Mouse (Mus musculus) heart, embryonic 13.5 days (tissue): Measurements from ENCODE around the gene Uts2b. TPM values are rescaled to one million over a fixed set of nuclear protein-coding genes. Genes with fewer than 3 reads are reported as not detected.

ENCODE experiments used
- ATAC-seq: fragments of 200-750 bp; cut with Nextera tagmentation; 2 replicates; pipeline ENCODE4 v1.8.0; 2017; ENCODE audit warnings: moderate TSS enrichment; ENCODE audit not compliant: insufficient number of reproducible peaks, low FRiP score, low TSS enrichment; ENCODE audit errors: extremely low read depth
- H3K27ac ChIP-seq: fragments of 300-500 bp; sonication (generic); replicated peaks from 2 replicates; pipeline ENCODE4 v1.5.1; 2015; ENCODE audit warnings: moderate library complexity, mild to moderate bottlenecking, inconsistent platforms
- H3K27me3 ChIP-seq: fragments of 300-500 bp; sonication (generic); replicated peaks from 2 replicates; pipeline ENCODE4 v1.6.1; 2015; ENCODE audit warnings: mild to moderate bottlenecking, inconsistent platforms
- H3K36me3 ChIP-seq: fragments of 300-500 bp; sonication (generic); 2 replicates; pipeline ENCODE4 v1.6.1; 2015; ENCODE audit warnings: mild to moderate bottlenecking, inconsistent platforms
- H3K4me1 ChIP-seq: fragments of 300-500 bp; sonication (generic); 2 replicates; pipeline ENCODE4 v1.6.1; 2015; ENCODE audit warnings: inconsistent platforms
- H3K4me2 ChIP-seq: fragments of 300-500 bp; sonication (generic); 2 replicates; pipeline ENCODE4 v1.6.1; 2015; ENCODE audit warnings: inconsistent platforms, mild to moderate bottlenecking, moderate library complexity
- H3K4me3 ChIP-seq: fragments of 300-500 bp; sonication (generic); 2 replicates; pipeline ENCODE4 v1.5.1; 2015; ENCODE audit warnings: moderate library complexity, mild to moderate bottlenecking, inconsistent platforms
- H3K9ac ChIP-seq: fragments of 300-500 bp; sonication (generic); 2 replicates; pipeline ENCODE4 v1.6.1; 2015; ENCODE audit warnings: inconsistent platforms, mild to moderate bottlenecking, moderate library complexity
- H3K9me3 ChIP-seq: fragments of 300-500 bp; sonication (generic); 2 replicates; pipeline ENCODE4 v1.6.1; 2016; ENCODE audit warnings: inconsistent platforms
- WGBS: fragments of 180-500 bp; shearing (Covaris S2); methylation state at CpG from one replicate; pipeline ENCODE4 v1.1.7; 2015; ENCODE audit warnings: mixed read lengths; 5-methylcytosine and 5-hydroxymethylcytosine counted together
- polyA plus RNA-seq: library from polyadenylated mRNA; unstranded; fragments of >200 nt; fragmentation: Nextera tagmentation; extraction: Ambion mirVana; gene quantifications from 2 replicates; pipeline ENCODE4 v1.2.1, GENCODE M21; 2015

Uts2b gene
- 12.3 and 14.1 TPM in 2 replicates for polyA plus RNA-seq

GRCm38 (mm10) chr16:27370191-27370590, at the start of gene Uts2b:
Uts2b (minus strand) TSS chr16:27370239.
- no peaks in the 10 kb centered on the region for H3K9me3 ChIP-seq
- no peak within 1 kb of the TSS for H3K4me2 ChIP-seq
- no peak within 1 kb of the TSS for H3K4me3 ChIP-seq
- H3K9ac ChIP-seq: no peak within 1 kb of the TSS
- H3K4me1 ChIP-seq: no peaks in the 10 kb centered on the region
- no peaks in the 10 kb centered on the region for H3K27me3 ChIP-seq
- ATAC-seq: no peak
- H3K27ac ChIP-seq: no peak within 1 kb of the TSS
- 67% methylated on average over 8 of the region's 8 CpGs for WGBS
- H3K36me3 ChIP-seq: no peaks in the 10 kb centered on the region

GRCm38 (mm10) chr16:27417632-27418031, 47.6 kb upstream of the Uts2b start:
- Histone ChIP-seq H3K4me3 (no peak overlapping the region), H3K27ac (no peak overlapping the region), H3K27me3 (no peaks in the 10 kb centered on the region), H3K9me3 (0 out of 2 replicates have a peak, but pooled peaks cover 4% of the 10 kb centered on the region), H3K4me2 (no peak overlapping the region), H3K4me1 (no peaks in the 10 kb centered on the region), H3K36me3 (peaks cover 83% of the 10 kb centered on the region), H3K9ac (no peak overlapping the region)
- WGBS: 71% methylated on average over 3 of the region's 3 CpGs
- ATAC-seq: no peak

GRCm38 (mm10) chr16:27416937-27417584, 47.0 kb upstream of the Uts2b start:
- no peak overlapping the region for H3K4me3 ChIP-seq
- H3K4me2 ChIP-seq: no peak overlapping the region
- peaks cover 82% of the 10 kb centered on the region for H3K36me3 ChIP-seq
- no peaks in the 10 kb centered on the region for H3K9me3 ChIP-seq
- no peaks in the 10 kb centered on the region for H3K27me3 ChIP-seq
- WGBS: 88% methylated on average over 6 of the region's 6 CpGs
- no peak overlapping the region for H3K27ac ChIP-seq
- no peak overlapping the region for H3K9ac ChIP-seq
- ATAC-seq: no peak
- H3K4me1 ChIP-seq: no peaks in the 10 kb centered on the region

- no peaks in the 10 kb centered on the region for H3K9me3 ChIP-seq
- H3K4me1 ChIP-seq: peaks cover 11% of the 10 kb centered on the region
- H3K9ac ChIP-seq: no peak overlapping the region
- no peaks in the 10 kb centered on the region for H3K27me3 ChIP-seq
- H3K36me3 ChIP-seq: peaks cover 26% of the 10 kb centered on the region
- H3K4me2 ChIP-seq: no peak overlapping the region
- H3K4me3 ChIP-seq: no peak overlapping the region
- no peak for ATAC-seq
- H3K27ac ChIP-seq: no peak overlapping the region
Measured at GRCm38 (mm10) chr16:27404107-27404506, 34.1 kb upstream of the Uts2b start.

DNA sequence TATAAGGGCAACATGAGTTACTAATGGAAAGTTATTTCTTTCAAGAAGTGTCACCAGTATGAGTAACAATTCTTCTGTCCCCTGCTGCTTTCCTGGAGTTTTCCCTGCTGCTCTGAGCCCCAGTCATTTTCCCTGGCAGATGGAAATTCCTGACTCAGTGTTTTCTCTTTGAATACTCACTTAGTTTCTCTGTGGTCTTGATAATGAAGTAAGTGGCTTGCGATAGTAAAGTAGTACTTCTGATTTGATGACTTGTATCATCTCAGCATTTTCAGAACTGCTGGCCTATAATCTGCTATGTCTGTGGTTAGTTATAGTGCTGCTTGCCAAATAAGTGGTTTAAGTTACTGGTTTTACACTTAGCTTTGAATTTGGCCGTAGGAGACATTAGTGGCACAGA, 31.5 kb upstream of the Uts2b start:
- no peak overlapping the region for H3K9ac ChIP-seq
- H3K27ac ChIP-seq: no peak overlapping the region
- no peak for ATAC-seq
- H3K9me3 ChIP-seq: no peaks in the 10 kb centered on the region
- no peak overlapping the region for H3K4me2 ChIP-seq
- no peak overlapping the region for H3K4me3 ChIP-seq
- peaks cover 12% of the 10 kb centered on the region for H3K36me3 ChIP-seq
- no peaks in the 10 kb centered on the region for H3K27me3 ChIP-seq
- WGBS: 56% methylated on average over 2 of the region's 2 CpGs
- peaks cover 11% of the 10 kb centered on the region for H3K4me1 ChIP-seq

DNA sequence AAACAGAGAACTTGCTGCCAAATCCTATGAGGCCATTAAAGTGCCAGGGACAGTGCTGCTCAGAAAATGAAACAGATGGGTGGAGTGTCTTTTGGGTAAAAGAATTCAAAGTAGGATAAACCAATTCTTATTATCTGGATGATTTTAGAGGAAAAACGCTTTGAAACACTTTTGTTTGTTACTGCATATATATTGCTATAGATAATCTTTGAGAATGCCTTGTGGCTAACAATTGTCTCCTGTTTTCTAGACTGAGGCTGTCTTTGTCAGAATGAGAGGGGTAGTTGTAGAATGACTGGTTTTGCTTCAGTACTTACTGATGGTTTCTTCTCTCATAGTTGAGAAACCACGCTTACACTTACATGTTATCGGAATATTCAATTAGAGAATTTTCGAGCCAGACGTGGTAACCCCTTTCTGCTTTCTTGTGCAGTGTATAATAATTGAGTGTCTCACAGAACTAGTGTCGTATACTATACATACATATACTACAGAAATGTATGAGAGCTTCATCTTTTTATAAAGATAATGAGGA, 29.7 kb upstream of the Uts2b start:
- Histone ChIP-seq H3K27ac (no peak overlapping the region), H3K9me3 (no peaks in the 10 kb centered on the region), H3K9ac (no peak overlapping the region), H3K4me2 (no peak overlapping the region), H3K4me1 (peaks cover 11% of the 10 kb centered on the region), H3K36me3 (no peaks in the 10 kb centered on the region), H3K4me3 (no peak overlapping the region), H3K27me3 (no peaks in the 10 kb centered on the region)
- no peak for ATAC-seq
- WGBS: 81% methylated on average over 6 of the region's 6 CpGs

DNA sequence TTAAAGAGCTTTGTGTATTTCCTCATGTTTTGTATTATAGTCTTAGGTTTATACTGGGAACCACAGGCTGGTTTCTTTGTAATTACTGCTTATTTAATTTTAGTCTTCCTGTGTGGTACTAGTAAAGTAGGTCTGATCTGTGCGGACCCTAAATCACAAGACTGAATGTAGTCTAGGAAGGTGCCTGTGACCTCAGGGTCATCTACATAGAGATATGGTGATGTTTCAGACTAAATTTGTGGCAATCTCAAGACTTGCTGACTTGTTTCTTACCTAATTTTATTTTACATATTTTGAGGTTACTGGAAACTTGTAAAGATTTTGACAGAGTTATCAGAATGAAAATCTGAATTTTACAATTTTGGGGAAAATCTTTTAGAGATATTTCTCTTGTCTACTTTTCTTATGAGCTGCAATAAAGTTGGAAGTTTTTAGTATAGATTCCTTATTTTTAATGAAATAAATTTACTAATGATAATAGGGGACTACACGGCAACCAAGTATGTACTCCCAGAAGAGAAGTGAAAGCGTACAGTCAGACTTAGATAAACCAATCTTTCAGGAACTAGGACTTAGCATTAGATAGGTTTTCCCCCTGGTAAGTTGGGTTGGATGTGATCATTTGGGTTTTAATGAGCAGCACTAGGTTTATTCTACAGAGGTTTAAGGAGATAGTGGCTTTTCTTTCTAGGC, 29.1 kb upstream of the Uts2b start:
- H3K9me3 ChIP-seq: no peaks in the 10 kb centered on the region
- no peaks in the 10 kb centered on the region for H3K27me3 ChIP-seq
- ATAC-seq: no peak
- H3K36me3 ChIP-seq: no peaks in the 10 kb centered on the region
- peaks cover 11% of the 10 kb centered on the region for H3K4me1 ChIP-seq
- whole genome bisulfite sequencing: 83% methylated on average over 3 of the region's 3 CpGs
- H3K4me2 ChIP-seq: no peak overlapping the region
- H3K4me3 ChIP-seq: no peak overlapping the region
- no peak overlapping the region for H3K27ac ChIP-seq
- no peak overlapping the region for H3K9ac ChIP-seq

DNA sequence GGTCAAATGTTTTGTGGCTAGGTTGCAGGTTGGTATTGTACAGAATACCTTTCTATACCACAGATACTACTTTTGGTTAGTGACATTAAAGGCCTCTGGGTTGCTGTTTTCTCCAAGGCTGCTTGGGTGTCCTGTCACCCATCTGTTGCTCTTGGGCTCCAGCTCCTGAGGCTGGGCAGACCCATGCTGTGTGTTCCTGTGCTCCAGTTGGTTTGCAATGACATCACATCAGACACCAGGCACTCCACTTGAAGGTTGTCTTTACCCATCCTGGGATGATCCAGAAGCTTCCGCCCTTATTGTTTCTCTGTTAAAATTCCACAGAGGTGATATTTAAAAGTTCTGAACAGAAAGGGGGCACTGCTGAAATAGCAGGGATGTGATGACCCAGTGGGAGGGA, 26.9 kb upstream of the Uts2b start:
- no peak for ATAC-seq
- H3K4me3 ChIP-seq: no peak overlapping the region
- no peak overlapping the region for H3K4me2 ChIP-seq
- H3K36me3 ChIP-seq: no peaks in the 10 kb centered on the region
- no peaks in the 10 kb centered on the region for H3K27me3 ChIP-seq
- H3K27ac ChIP-seq: no peak overlapping the region
- peaks cover 11% of the 10 kb centered on the region for H3K4me1 ChIP-seq
- no peak overlapping the region for H3K9ac ChIP-seq
- no peaks in the 10 kb centered on the region for H3K9me3 ChIP-seq
- 84% methylated on average over 1 of the region's 1 CpGs for WGBS

DNA sequence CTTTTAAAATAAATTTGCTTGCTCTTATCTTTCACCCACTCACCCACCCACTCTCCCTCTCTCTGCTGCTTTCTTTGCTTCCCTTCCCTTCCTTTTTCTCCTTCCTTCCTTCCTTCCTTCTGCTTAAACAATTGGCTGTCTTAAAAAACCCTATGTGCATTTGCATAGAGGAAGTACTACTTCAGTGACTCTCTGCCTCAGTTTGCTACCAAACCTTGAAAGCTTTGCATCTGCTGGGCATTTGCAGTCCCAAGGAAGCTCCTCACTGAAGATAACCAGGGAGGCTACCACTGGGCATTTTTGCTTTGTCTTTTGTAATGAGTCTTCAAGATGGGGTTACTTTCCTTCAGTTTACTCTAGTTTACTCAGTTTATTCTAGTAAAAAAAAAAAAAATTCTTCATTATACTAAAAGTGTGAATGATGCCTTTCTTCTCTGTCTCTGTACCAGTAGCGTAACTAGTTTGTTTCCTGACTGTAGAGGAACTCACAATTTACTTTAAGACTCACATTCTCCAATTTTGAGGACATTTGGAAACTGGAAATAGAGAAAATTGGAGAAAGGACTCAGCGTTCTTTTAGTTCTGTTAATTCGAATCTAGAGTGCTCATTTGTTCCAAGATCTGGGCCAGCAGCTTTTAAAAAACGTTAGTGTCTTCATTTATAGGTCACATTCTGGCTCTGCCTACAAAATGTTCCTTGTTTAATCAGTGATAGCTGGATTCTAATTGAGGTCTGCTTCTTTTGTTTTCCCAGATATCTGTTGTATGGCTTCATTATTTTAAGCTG, 25.4 kb upstream of the Uts2b start:
- WGBS: 86% methylated on average over 4 of the region's 4 CpGs
- Histone ChIP-seq H3K27ac (no peak overlapping the region), H3K9ac (no peak overlapping the region), H3K4me2 (no peak overlapping the region), H3K9me3 (no peaks in the 10 kb centered on the region), H3K4me1 (peaks cover 13% of the 10 kb centered on the region), H3K4me3 (no peak overlapping the region), H3K27me3 (no peaks in the 10 kb centered on the region), H3K36me3 (no peaks in the 10 kb centered on the region)
- no peak for ATAC-seq

DNA sequence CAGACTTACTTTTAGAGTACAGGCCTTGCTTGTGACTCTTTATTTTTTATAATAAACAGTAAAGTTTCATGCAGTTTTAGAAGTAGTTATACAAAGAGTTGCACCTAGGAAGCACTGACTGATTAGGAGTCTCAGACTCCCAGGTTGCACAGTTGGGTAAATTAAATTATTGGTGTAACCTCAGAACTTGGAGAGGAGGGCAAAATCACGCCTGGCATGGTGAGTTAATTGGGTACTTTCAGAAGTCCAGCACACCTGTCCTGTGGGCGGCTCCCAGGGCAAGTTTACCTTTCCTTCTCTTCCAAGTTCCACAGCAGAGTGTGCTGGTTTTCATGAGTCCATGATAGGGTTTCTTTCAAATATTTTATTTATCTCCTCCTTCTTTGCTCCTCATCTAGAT, 21.8 kb upstream of the Uts2b start:
- Histone ChIP-seq H3K27ac (no peak overlapping the region), H3K36me3 (no peaks in the 10 kb centered on the region), H3K4me3 (no peak overlapping the region), H3K27me3 (no peaks in the 10 kb centered on the region), H3K4me1 (peaks cover 34% of the 10 kb centered on the region), H3K9ac (no peak overlapping the region), H3K4me2 (no peak overlapping the region), H3K9me3 (no peaks in the 10 kb centered on the region)
- 82% methylated on average over 2 of the region's 2 CpGs for WGBS
- no peak for ATAC-seq

- H3K9ac ChIP-seq: peak overlapping the region; percentile 33; the same call in 1 of the 2 replicates
- peak overlapping the region; percentile 15; the same call in 1 of the 2 replicates for H3K27ac ChIP-seq
- no peak for ATAC-seq
- H3K4me1 ChIP-seq: peaks cover 34% of the 10 kb centered on the region
- H3K9me3 ChIP-seq: no peaks in the 10 kb centered on the region
- no peaks in the 10 kb centered on the region for H3K36me3 ChIP-seq
- H3K4me2 ChIP-seq: peak overlapping the region; percentile 80
- no peaks in the 10 kb centered on the region for H3K27me3 ChIP-seq
- 85% methylated on average over 4 of the region's 4 CpGs for WGBS
- peak overlapping the region; percentile 96 for H3K4me3 ChIP-seq
Measured at GRCm38 (mm10) chr16:27390306-27390705, 20.3 kb upstream of the Uts2b start.
